Mouse (Mus musculus) limb, embryonic 14.5 days (tissue): ENCODE data around the gene Fmn2. TPM values are rescaled to one million over a fixed set of nuclear protein-coding genes. Genes with fewer than 3 reads are reported as not detected.
A peak's percentile ranks its signal among the peaks of the same experiment; 100 is the strongest.

Experiments
- ATAC-seq: fragments of 200-750 bp; cut with Nextera tagmentation; 2 replicates; pipeline ENCODE4 v1.8.0; 2017; ENCODE audit warnings: low read depth, moderate number of reproducible peaks, moderate TSS enrichment; ENCODE audit not compliant: low FRiP score
- DNase-seq: peaks from one replicate; pipeline ENCODE4 v3.0.0-alpha.2; 2015; ENCODE audit warnings: low spot score
- H3K27ac ChIP-seq: fragments of 300-500 bp; sonication (generic); replicated peaks from 2 replicates; pipeline ENCODE4 v1.5.1; 2014; ENCODE audit warnings: low read depth, mild to moderate bottlenecking, low read length, moderate library complexity, mixed read lengths
- H3K27me3 ChIP-seq: fragments of 300-500 bp; sonication (generic); 2 replicates; pipeline ENCODE4 v1.6.1; 2014; ENCODE audit warnings: low read length, mixed read lengths; ENCODE audit not compliant: control insufficient read depth, insufficient read depth
- H3K36me3 ChIP-seq: fragments of 300-500 bp; sonication (generic); 2 replicates; pipeline ENCODE4 v1.6.1; 2014; ENCODE audit warnings: mild to moderate bottlenecking, low read length, moderate library complexity, mixed read lengths; ENCODE audit not compliant: control insufficient read depth, insufficient read depth
- H3K4me1 ChIP-seq: fragments of 300-500 bp; sonication (generic); 2 replicates; pipeline ENCODE4 v1.6.1; 2014; ENCODE audit warnings: antibody characterized with exemption, low read length, mixed read lengths; ENCODE audit not compliant: control insufficient read depth, insufficient read depth
- H3K4me2 ChIP-seq: fragments of 300-500 bp; sonication (generic); replicated peaks from 2 replicates; pipeline ENCODE4 v1.6.1; 2014; ENCODE audit warnings: low read depth, mild to moderate bottlenecking, low read length, moderate library complexity; ENCODE audit not compliant: severe bottlenecking
- H3K4me3 ChIP-seq: fragments of 300-500 bp; sonication (generic); replicated peaks from 2 replicates; pipeline ENCODE4 v1.5.1; 2014; ENCODE audit warnings: low read length
- H3K9ac ChIP-seq: fragments of 300-500 bp; sonication (generic); 2 replicates; pipeline ENCODE4 v1.6.1; 2014; ENCODE audit warnings: mild to moderate bottlenecking, low read depth, low read length, moderate library complexity; ENCODE audit not compliant: severe bottlenecking
- H3K9me3 ChIP-seq: fragments of 300-500 bp; sonication (generic); 2 replicates; pipeline ENCODE4 v1.6.1; 2016; ENCODE audit warnings: low read length; ENCODE audit not compliant: control insufficient read depth
- POLR2A ChIP-seq: fragments of 200-500 bp; IDR thresholded peaks from 2 replicates; pipeline ENCODE4 v1.8.0; 2012; ENCODE audit warnings: inconsistent platforms, mild to moderate bottlenecking, moderate library complexity, borderline replicate concordance; ENCODE audit not compliant: insufficient read depth, insufficient read length; ENCODE audit errors: extremely low read depth
- WGBS: fragments of 180-500 bp; shearing (Covaris S2); extraction: QIAGEN DNeasy Blood & Tissue Kit; methylation state at CpG from one replicate; pipeline ENCODE4 v1.1.7; 2014; 5-methylcytosine and 5-hydroxymethylcytosine counted together
- polyA plus RNA-seq, 2 experiments: library from polyadenylated mRNA; depleted of rRNA in 1 of 2; stranded (reverse) in 1 of 2; unstranded in 1 of 2; fragments of >200 nt; fragmentation: Nextera tagmentation in 1 of 2; extraction: Ambion mirVana in 1 of 2; gene quantifications; 2 replicates each; pipeline versions ENCODE4 v1.2.1 to v1.2.3; 2012 to 2014

Fmn2 gene
- polyA plus RNA-seq, 2 experiments = 0.67 to 1.9 TPM

- Histone ChIP-seq H3K9ac (no peak overlapping the region), H3K27ac (no peak overlapping the region), H3K4me3 (no peak overlapping the region), H3K36me3 (no peaks in the 10 kb centered on the region), H3K4me2 (no peak overlapping the region), H3K9me3 (no peaks in the 10 kb centered on the region), H3K27me3 (no peaks in the 10 kb centered on the region), H3K4me1 (no peaks in the 10 kb centered on the region; the same call in 1 of the 2 replicates)
- no peak for DNase-seq
- WGBS = 77% methylated on average over 3 of the region's 3 CpGs
- ATAC-seq = no peak
- no peak for TF ChIP-seq POLR2A
Measured at GRCm38 (mm10) chr1:174537491-174537890, 35.9 kb downstream of the Fmn2 start.

GRCm38 (mm10) chr1:174548291-174548690 is 46.7 kb downstream of the Fmn2 start:
- no peaks in the 10 kb centered on the region for H3K4me1 ChIP-seq
- H3K9ac ChIP-seq = no peak overlapping the region
- no peaks in the 10 kb centered on the region for H3K36me3 ChIP-seq
- ATAC-seq = no peak
- H3K27ac ChIP-seq = no peak overlapping the region
- no peak for TF ChIP-seq POLR2A
- 84% methylated on average over 5 of the region's 5 CpGs for WGBS
- DNase-seq = no peak
- H3K4me3 ChIP-seq = no peak overlapping the region
- no peaks in the 10 kb centered on the region for H3K9me3 ChIP-seq
- no peak overlapping the region for H3K4me2 ChIP-seq
- no peaks in the 10 kb centered on the region for H3K27me3 ChIP-seq

- Histone ChIP-seq H3K9me3 (no peaks in the 10 kb centered on the region), H3K9ac (no peak overlapping the region), H3K4me2 (no peak overlapping the region), H3K4me3 (no peak overlapping the region), H3K27ac (no peak overlapping the region), H3K36me3 (no peaks in the 10 kb centered on the region), H3K27me3 (no peaks in the 10 kb centered on the region), H3K4me1 (peaks cover 4% of the 10 kb centered on the region; the same call in 1 of the 2 replicates)
- ATAC-seq = no peak
- DNase-seq = no peak
- no peak for TF ChIP-seq POLR2A
- 22% methylated on average over 2 of the region's 2 CpGs for WGBS
Measured at GRCm38 (mm10) chr1:174553272-174554007, 51.8 kb downstream of the Fmn2 start.

GRCm38 (mm10) chr1:174555412-174555811 is 53.8 kb downstream of the Fmn2 start:
- Histone ChIP-seq H3K4me1 (peaks cover 4% of the 10 kb centered on the region; the same call in 1 of the 2 replicates), H3K4me3 (no peak overlapping the region), H3K36me3 (no peaks in the 10 kb centered on the region), H3K9ac (no peak overlapping the region), H3K9me3 (no peaks in the 10 kb centered on the region), H3K4me2 (no peak overlapping the region), H3K27ac (no peak overlapping the region), H3K27me3 (no peaks in the 10 kb centered on the region)
- no peak for ATAC-seq
- no peak for TF ChIP-seq POLR2A
- WGBS = 74% methylated on average over 3 of the region's 3 CpGs
- no peak for DNase-seq

- peak; percentile 41; the same call in 1 of the 2 replicates for ATAC-seq
- Histone ChIP-seq H3K9me3 (no peaks in the 10 kb centered on the region), H3K27me3 (no peaks in the 10 kb centered on the region), H3K4me2 (no peak overlapping the region), H3K4me1 (peaks cover 4% of the 10 kb centered on the region; the same call in 1 of the 2 replicates), H3K27ac (no peak overlapping the region), H3K36me3 (no peaks in the 10 kb centered on the region), H3K9ac (no peak overlapping the region), H3K4me3 (no peak overlapping the region)
- no peak for DNase-seq
- TF ChIP-seq POLR2A = no peak
- 19% methylated on average over 4 of the region's 4 CpGs for WGBS
Measured at GRCm38 (mm10) chr1:174557211-174557610, 55.6 kb downstream of the Fmn2 start.
